Mouse (Mus musculus) natural killer cell, adult 2 months (primary cell): ENCODE measurements at regions not wholly inside any gene's neighbourhood (a gene's known extent, or its start where the extent isn't known, plus 50 kb on each side); places are given as distances from the start of the nearest gene placed in this dataset.

Experiments
- DNase-seq, 2 experiments: peaks; one replicate each; pipeline ENCODE4 v3.0.0; 2022; ENCODE audit warnings: low spot score in 2 of 2

- no peak for DNase-seq
These were observed 216.0 kb downstream of the Rnd3 start for GRCm38 (mm10) chr2:50932936-50933335.

- no peak for DNase-seq
These were observed 227.9 kb downstream of the Rnd3 start for GRCm38 (mm10) chr2:50921002-50921401.

- no peak for DNase-seq
These were observed 232.3 kb downstream of the Rnd3 start for GRCm38 (mm10) chr2:50916323-50917221.

- DNase-seq = no peak
These were observed 233.8 kb downstream of the Rnd3 start for GRCm38 (mm10) chr2:50915149-50915548.

GRCm38 (mm10) chr2:50914176-50914575, 234.7 kb downstream of the Rnd3 start:
- DNase-seq = no peak

- DNase-seq = no peak
These were observed 240.1 kb downstream of the Rnd3 start for GRCm38 (mm10) chr2:50908762-50909161.

- DNase-seq = no peak
These were observed 246.2 kb downstream of the Rnd3 start for GRCm38 (mm10) chr2:50902701-50903100.

GRCm38 (mm10) chr2:50902220-50902619, 246.7 kb downstream of the Rnd3 start:
- no peak for DNase-seq

- no peak for DNase-seq
These were observed 259.9 kb downstream of the Rnd3 start for GRCm38 (mm10) chr2:50888992-50889391.

- DNase-seq = no peak
These were observed 261.0 kb downstream of the Rnd3 start for GRCm38 (mm10) chr2:50887954-50888353.

GRCm38 (mm10) chr2:50885924-50886315, 263.0 kb downstream of the Rnd3 start:
- DNase-seq = no peak

- no peak for DNase-seq
These were observed 263.5 kb downstream of the Rnd3 start for GRCm38 (mm10) chr2:50885280-50885923.

GRCm38 (mm10) chr2:50881514-50882038, 267.3 kb downstream of the Rnd3 start:
- no peak for DNase-seq

- no peak for DNase-seq
These were observed 268.1 kb downstream of the Rnd3 start for GRCm38 (mm10) chr2:50880806-50881205.

- no peak for DNase-seq
These were observed 271.2 kb downstream of the Rnd3 start for GRCm38 (mm10) chr2:50877716-50878115.

GRCm38 (mm10) chr2:50875072-50875471, 273.8 kb downstream of the Rnd3 start:
- no peak for DNase-seq

GRCm38 (mm10) chr2:50853538-50854244, 295.2 kb downstream of the Rnd3 start:
- DNase-seq = no peak

GRCm38 (mm10) chr2:50852413-50852919, 296.4 kb downstream of the Rnd3 start:
- no peak for DNase-seq

- DNase-seq = no peak
These were observed 298.8 kb downstream of the Rnd3 start for GRCm38 (mm10) chr2:50850071-50850470.

- peak in 1 of 2 experiments; percentile 42 for DNase-seq
These were observed 307.0 kb downstream of the Rnd3 start for GRCm38 (mm10) chr2:50841881-50842280.

- DNase-seq = no peak
These were observed 313.2 kb downstream of the Rnd3 start for GRCm38 (mm10) chr2:50835511-50836320.
